Mouse (Mus musculus): ENCODE results near the gene Fry. TPM values are rescaled to one million over a fixed set of nuclear protein-coding genes. Genes with fewer than 3 reads are reported as not detected.

Fry gene
- total RNA-seq, 1 experiment from 2014 or later, result 47.5 TPM

GRCm38 (mm10) chr5:150543184-150543583 lies 424.7 kb downstream of the Fry start:
- no peak for DNase-seq

Other genes starting within 250 kb of the Fry start
- not detected in 2 replicates for gene Rxfp2, start 100.0 kb upstream of the Fry start, total RNA-seq (2021)